Mouse (Mus musculus) midbrain, embryonic 16.5 days (tissue): ENCODE measurements around the gene Vmn2r112. TPM values are rescaled to one million over a fixed set of nuclear protein-coding genes. Genes with fewer than 3 reads are reported as not detected.
"Not testable (repeated sequence)": the region's sequence is repeated elsewhere in the genome, so short reads cannot be mapped to it uniquely, and the experiment has no call there.

Experiments used
- ATAC-seq: fragments of 200-750 bp; cut with Nextera tagmentation; 2 replicates; pipeline ENCODE4 v1.8.0; 2017; ENCODE audit warnings: moderate TSS enrichment
- H3K27ac ChIP-seq: fragments of 300-500 bp; sonication (generic); 2 replicates; pipeline ENCODE4 v1.5.1; 2014; ENCODE audit warnings: mild to moderate bottlenecking, low read length, mixed read lengths
- H3K27me3 ChIP-seq: fragments of 300-500 bp; sonication (generic); 2 replicates; pipeline ENCODE4 v1.6.1; 2014; ENCODE audit warnings: low read depth, low read length, mixed read lengths; ENCODE audit not compliant: control insufficient read depth, insufficient read depth
- H3K36me3 ChIP-seq: fragments of 300-500 bp; sonication (generic); 2 replicates; pipeline ENCODE4 v1.6.1; 2014; ENCODE audit warnings: mild to moderate bottlenecking, low read length, moderate library complexity, mixed read lengths; ENCODE audit not compliant: control insufficient read depth, insufficient read depth
- H3K4me1 ChIP-seq: fragments of 300-500 bp; sonication (generic); 2 replicates; pipeline ENCODE4 v1.6.1; 2014; ENCODE audit warnings: mild to moderate bottlenecking, low read length, mixed read lengths; ENCODE audit not compliant: control insufficient read depth, insufficient read depth
- H3K4me2 ChIP-seq: fragments of 300-500 bp; sonication (generic); 2 replicates; pipeline ENCODE4 v1.6.1; 2014; ENCODE audit warnings: mild to moderate bottlenecking, low read length, mixed read lengths
- H3K4me3 ChIP-seq: fragments of 300-500 bp; sonication (generic); 2 replicates; pipeline ENCODE4 v1.5.1; 2014; ENCODE audit warnings: low read depth, mild to moderate bottlenecking, low read length, moderate library complexity, mixed read lengths
- H3K9ac ChIP-seq: fragments of 300-500 bp; sonication (generic); 2 replicates; pipeline ENCODE4 v1.6.1; 2014; ENCODE audit warnings: low read depth, low read length, mixed read lengths
- H3K9me3 ChIP-seq: fragments of 300-500 bp; sonication (generic); replicated peaks from 2 replicates; pipeline ENCODE4 v1.6.1; 2014; ENCODE audit warnings: mild to moderate bottlenecking, low read length, mixed read lengths; ENCODE audit not compliant: control insufficient read depth, poor library complexity, severe bottlenecking
- WGBS: fragments of 180-500 bp; shearing (Covaris S2); extraction: QIAGEN DNeasy Blood & Tissue Kit; methylation state at CpG from one replicate; pipeline ENCODE4 v1.1.7; 2014; 5-methylcytosine and 5-hydroxymethylcytosine counted together
- polyA plus RNA-seq: library from polyadenylated mRNA; unstranded; fragments of >200 nt; fragmentation: Nextera tagmentation; extraction: Ambion mirVana; gene quantifications from 2 replicates; pipeline ENCODE4 v1.2.1, GENCODE M21; 2015

The Vmn2r112 gene
- polyA plus RNA-seq, result not detected in 2 replicates

GRCm38 (mm10) chr17:22600651-22601050, at the start of gene Vmn2r112:
Gene Vmn2r112 (plus strand): TSS chr17:22600951.
- H3K36me3 ChIP-seq, H3K4me1 ChIP-seq, H3K9ac ChIP-seq, ATAC-seq, H3K27ac ChIP-seq, H3K4me2 ChIP-seq, H3K9me3 ChIP-seq, H3K4me3 ChIP-seq, H3K27me3 ChIP-seq: not testable (repeated sequence)

DNA sequence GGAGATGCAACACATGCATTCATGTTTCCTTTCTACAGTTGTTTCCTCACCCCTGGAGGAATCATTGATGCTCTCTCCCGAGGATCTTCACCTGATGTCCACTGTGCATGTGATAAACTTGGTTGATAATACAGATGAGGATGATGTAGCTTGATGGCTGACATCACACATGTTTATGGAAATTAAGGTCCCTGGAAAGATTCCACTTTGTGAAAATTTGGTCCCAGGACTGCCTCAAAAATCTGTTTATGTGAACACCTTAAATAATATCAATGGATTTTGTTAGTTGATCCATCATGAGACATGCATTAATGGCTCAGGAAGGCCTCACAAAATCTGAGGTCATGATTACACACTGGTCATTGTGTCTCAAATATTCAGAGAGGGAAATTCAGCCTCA, 27.4 kb upstream of the Vmn2r112 start, which contains the start of gene Vmn2r111:
TSS of gene Vmn2r111 (minus strand) at position 101 of the 400 bp plus-strand sequence.
- not testable (repeated sequence) for H3K4me1 ChIP-seq, H3K9me3 ChIP-seq, H3K27ac ChIP-seq, H3K9ac ChIP-seq, ATAC-seq, H3K4me3 ChIP-seq, H3K36me3 ChIP-seq, H3K27me3 ChIP-seq, H3K4me2 ChIP-seq
- WGBS, result 62% methylated on average over 1 of the region's 1 CpGs

GRCm38 (mm10) chr17:22630646-22631045, 29.9 kb downstream of the Vmn2r112 start:
- no peak overlapping the region for H3K9ac ChIP-seq
- no peaks in the 10 kb centered on the region for H3K4me1 ChIP-seq
- WGBS, result 54% methylated on average over 1 of the region's 1 CpGs
- no peaks in the 10 kb centered on the region for H3K27me3 ChIP-seq
- no peak overlapping the region for H3K4me2 ChIP-seq
- H3K36me3 ChIP-seq, result no peaks in the 10 kb centered on the region
- 0 out of 2 replicates have a peak, but pooled peaks cover 5% of the 10 kb centered on the region for H3K9me3 ChIP-seq
- no peak for ATAC-seq
- H3K27ac ChIP-seq, result no peak overlapping the region
- no peak overlapping the region for H3K4me3 ChIP-seq

Other genes with a start within 250 kb of the Vmn2r112 start
- gene Zfp944, start 239.6 kb upstream of the Vmn2r112 start, polyA plus RNA-seq, result 14.0 and 14.9 TPM in 2 replicates
- gene Zfp758, start 239.5 kb upstream of the Vmn2r112 start, polyA plus RNA-seq, result 10.7 and 11.9 TPM in 2 replicates
- 37.3 and 38.2 TPM in 2 replicates for gene Zfp946, start 176.7 kb upstream of the Vmn2r112 start, polyA plus RNA-seq
- gene Vmn2r111, start 27.5 kb upstream of the Vmn2r112 start, polyA plus RNA-seq, result not detected in 2 replicates